Mouse (Mus musculus): ENCODE data around the gene Kcnab3. TPM values are rescaled to one million over a fixed set of nuclear protein-coding genes. Genes with fewer than 3 reads are reported as not detected.

The Kcnab3 gene
- total and polyA plus RNA-seq, 3 experiments, result 6.0 to 10.5 (median 9.0) TPM

DNA sequence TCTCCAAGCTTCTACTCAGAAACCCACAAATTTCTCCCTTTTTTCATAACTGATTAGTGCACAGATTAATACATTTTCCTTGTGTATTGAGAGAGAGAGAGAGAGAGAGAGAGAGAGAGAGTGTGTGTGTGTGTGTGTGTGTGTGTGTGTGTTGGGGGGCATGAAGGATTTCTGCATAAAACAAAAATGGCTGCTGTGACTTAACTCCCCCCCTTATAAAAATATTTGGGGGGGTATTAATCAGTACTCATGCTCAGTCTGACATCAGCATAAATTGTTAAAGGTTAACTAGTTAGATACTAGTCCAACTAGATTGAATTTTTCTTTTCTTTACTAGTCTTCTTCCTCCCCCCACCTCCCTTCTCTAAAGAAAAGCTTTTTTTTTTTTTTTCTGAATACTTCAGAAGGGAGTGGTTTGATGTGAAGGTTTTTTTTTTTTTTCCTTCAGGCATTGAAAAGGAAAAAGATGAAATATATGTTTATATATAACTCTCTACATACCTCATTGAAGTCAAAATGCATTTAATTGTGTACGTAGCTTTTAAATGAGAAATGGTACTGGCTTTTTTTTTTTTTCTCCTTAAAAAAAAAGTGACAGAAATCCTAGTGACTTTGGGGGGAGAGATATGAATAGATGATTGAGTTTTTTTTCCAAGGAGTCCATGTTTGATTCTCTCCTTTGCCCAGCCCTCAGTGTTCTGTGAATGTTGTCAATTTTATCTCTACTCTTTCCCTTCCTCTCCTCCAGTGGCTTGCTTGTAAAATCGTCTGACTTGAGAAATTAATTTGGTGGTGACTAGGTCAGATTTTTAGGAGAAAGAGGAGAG is 44.1 kb downstream of the Kcnab3 start:
- DNase-seq, result no peak

DNA sequence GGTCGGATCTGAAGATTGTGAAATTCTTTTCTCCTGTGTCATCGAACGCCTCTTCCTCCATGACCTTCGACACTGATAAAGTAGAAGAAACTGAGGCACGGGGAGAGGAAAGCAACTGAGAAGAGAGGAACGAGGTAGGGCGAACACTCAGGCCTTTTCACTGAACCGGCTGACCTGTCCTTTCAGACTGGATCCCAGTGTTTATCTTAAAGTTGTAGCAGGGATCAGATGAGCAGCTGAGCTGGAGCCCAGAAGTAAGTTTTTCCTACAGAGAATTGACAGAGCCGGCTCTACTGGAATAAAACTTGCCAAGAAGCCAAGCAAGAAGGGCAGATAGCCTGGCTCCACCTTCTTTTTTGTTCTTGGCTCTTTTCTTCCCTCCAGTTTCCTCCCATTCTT is 44.8 kb downstream of the Kcnab3 start:
- peak; percentile 16 for DNase-seq

DNA sequence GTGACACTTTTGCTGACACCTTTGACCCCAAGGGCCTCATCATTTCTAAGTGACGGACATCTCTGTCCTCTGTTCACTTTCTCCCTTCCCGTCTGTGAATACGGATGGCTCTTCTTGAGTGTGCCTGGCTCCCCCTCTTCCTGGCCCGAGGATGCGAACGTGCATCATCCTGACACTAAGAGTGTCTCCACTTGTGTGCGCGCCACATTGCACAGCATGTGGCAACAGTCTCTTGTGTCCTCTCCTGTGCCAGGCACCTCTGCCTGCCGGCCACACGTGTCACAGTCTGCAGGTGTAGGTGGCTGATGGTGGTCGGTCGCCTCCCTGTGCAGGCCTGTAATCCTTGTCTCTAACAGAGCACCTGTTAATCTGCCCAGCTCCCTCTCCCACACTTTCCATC is 45.5 kb downstream of the Kcnab3 start:
- DNase-seq, result no peak

DNA sequence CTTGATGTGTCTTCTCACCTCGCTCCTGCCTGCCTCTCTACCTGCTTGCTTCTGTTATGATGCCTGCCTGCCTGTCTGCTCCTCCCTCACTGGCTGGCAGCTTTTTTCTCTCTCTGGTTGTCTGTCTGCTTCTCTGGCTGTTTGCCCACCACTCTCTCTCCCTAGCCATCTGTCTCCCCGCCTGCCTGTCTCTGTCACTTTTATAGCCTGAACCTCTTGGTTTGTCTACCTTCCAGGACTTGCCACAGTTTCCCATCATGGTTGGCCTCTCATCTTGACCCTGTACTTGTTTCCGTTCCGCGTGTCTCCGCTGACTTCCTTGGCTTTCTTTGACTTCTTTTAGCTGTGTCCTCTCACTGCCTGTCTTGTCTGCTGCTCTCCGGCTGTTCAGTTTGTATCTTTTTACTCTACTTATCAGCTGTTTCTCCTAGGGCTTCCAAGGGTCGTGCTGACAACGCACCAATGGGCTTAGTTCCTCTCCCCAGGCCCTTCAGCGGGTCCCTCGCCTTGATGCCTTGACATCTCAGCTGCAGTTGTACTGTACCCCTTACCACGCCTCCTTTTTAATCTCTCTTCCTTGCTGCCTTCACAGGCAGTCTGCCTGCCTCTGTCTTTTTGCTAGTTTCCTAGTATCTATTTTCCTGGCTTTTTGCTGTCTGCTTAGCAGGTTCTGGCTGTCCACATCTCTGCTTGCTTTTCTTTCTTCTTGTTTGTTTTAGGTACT is 46.2 kb downstream of the Kcnab3 start:
- peak; percentile 22 for DNase-seq

DNA sequence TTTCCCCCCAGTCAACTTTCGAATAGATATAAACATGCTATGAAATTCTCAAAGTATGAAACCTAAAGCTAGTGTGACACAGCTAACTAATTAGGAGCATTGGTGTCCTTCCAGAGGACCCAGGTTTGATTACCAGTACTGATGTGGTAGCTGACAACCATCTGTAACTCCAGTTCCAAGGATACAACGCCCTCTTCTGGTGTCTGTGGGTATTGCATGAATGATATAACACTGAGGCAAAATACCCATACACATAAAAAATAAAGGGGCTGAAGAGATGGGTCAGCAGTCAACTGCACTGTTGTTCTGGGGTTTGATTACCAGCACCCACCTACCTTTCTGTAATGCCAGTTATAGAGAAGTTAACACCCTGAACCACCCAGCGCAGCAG is 46.7 kb downstream of the Kcnab3 start:
- no peak for DNase-seq

DNA sequence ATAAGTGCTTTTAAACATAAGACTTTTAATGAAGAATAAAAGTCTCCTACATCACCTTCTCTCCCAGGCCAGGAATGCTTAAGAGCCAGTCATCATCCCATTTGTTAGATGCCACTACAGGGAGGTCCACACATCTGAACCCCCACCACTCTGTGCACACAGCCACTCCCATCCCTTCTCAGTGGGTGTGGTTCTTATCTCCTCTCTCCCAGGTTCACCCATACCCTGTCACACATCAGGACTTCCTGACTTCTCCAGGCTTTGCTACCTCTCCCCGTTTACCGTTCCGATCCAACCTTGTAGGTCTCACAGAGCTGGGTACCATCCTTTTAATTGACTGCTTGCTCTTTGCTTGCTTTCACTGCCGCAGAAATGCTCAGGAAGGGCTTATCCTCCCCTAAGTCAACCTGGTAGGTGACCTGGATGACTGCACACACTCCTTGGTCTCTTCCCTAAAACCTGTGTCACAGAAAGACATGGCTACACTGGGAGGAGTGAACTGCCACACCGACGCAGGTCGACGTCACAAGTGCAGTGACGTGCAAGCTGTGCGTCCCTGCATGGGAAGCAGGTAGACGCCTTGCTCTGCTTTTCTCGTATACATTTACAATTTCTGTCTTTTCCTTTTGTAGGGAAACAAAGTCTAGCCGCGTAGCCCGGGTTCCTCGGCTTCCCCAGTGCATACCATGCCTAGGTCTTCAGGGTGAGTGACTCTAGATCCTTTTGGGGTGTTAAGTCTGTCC is 47.3 kb downstream of the Kcnab3 start:
- DNase-seq, result no peak

DNA sequence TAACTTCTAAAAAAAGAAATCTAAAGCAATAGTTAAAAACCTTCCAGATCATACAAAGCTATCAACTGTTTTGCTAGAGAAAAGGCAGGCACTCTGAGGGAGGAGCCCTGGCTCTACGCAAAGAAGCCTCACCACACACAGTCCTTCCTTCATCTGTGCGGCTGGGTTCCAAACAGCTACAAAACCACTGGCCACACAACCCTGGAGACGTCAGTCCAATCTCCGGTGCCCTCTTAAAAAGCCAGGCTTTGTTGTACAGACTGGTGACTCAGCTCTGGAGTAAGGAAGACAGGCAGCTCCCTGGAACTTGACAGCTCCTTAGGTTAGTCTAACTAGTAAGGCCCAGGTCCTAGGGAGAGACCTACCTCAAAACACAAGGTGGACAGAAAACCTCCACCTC is 49.6 kb downstream of the Kcnab3 start:
- no peak for DNase-seq

DNA sequence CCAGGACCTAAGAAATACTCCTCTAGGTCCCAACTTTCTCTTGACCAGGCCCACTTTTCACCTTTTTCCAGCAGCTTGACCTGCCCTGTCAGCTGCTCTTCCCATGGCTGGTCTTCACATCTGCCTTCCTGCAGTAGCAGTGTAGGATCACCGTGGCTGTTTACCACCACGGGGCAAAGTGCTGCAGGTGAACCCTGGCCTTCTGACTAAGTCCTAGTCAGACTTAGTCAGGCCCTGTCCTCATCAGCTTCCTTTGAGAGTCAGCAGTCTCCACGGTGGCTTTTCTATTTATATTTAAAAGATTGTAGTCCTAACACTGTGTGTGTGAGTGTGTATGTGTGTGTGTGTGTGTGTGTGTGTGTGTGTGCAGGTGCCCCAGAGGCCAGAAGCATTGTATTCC is 51.7 kb downstream of the Kcnab3 start:
- DNase-seq, result no peak

DNA sequence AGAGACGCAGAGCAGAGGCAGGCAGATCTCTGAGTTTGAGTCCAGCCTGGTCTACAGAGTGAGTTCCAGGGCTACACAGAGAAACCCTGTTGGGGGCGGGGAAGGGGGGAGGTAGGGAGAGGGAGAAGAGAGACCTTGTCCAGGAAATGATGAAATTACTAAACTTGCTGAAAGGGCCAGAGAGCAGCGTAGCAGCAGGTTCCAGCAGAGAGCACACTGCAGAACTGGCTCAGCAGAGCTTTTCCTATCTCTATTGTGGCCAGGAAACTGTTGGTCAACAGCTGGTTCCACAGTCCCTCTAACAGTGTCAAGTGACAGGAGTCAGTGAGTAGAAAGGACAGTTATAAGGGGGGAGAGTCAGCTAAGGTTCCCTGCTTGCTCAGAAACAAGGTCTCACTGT is 53.5 kb downstream of the Kcnab3 start:
- no peak for DNase-seq

DNA sequence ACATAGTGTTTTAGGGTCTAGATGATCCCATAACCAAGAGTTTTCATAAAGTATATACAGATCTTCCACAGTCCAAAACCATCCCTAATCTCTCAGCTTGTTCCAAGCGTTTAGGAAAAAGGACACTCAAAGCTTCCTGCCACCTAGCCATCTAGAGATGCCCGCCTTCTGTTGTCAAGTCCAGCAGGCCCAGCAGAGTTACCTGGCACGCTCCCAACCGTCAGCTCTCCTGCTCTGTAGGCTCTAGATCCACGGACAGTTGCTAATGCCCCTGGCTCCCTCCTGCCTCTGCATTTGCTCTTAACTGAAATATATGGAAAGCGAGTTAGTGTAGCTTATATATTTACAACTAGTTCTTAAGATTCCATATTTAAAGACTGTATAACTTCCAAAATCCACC is 55.3 kb downstream of the Kcnab3 start:
- no peak for DNase-seq

Other genes with a start within 250 kb of the Kcnab3 start
- gene Vamp2, start 237.8 kb upstream of the Kcnab3 start, total RNA-seq (2021), result 100 to 1,000 TPM; 104 to 130 TPM
- gene Vamp2, start 237.8 kb upstream of the Kcnab3 start, polyA plus RNA-seq (2012; rRNA removed), result 425 and 479 TPM in 2 replicates
- gene Per1, start 231.0 kb upstream of the Kcnab3 start, total RNA-seq (2021), result 10 to 100 TPM; 55.0 to 75.9 TPM
- gene Per1, start 231.0 kb upstream of the Kcnab3 start, polyA plus RNA-seq (2012; rRNA removed), result 41.3 and 76.1 TPM in 2 replicates
- not detected for gene Hes7, start 205.9 kb upstream of the Kcnab3 start, total RNA-seq (2021)
- 1.3 and 1.6 TPM in 2 replicates for gene Hes7, start 205.9 kb upstream of the Kcnab3 start, polyA plus RNA-seq (2012; rRNA removed)
- under 1 TPM; 0.59 to 0.78 TPM for gene 9130213A22Rik, start 203.7 kb upstream of the Kcnab3 start, total RNA-seq (2021)
- gene 9130213A22Rik, start 203.7 kb upstream of the Kcnab3 start, polyA plus RNA-seq (2012; rRNA removed), result 2.3 and 3.0 TPM in 2 replicates
- gene Aloxe3, start 200.4 kb upstream of the Kcnab3 start, total RNA-seq (2021), result 1 to 10 TPM in 1 of 2 experiments, under 1 TPM in 1; 0.79 to 1.0 TPM
- gene Aloxe3, start 200.4 kb upstream of the Kcnab3 start, polyA plus RNA-seq (2012; rRNA removed), result 1.4 and 2.5 TPM in 2 replicates
- not detected for gene Alox12b, start 169.3 kb upstream of the Kcnab3 start, total RNA-seq (2021)
- gene Alox12b, start 169.3 kb upstream of the Kcnab3 start, polyA plus RNA-seq (2012; rRNA removed), result not detected in 2 replicates
- not detected for gene Alox8, start 128.4 kb upstream of the Kcnab3 start, total RNA-seq (2021)
- gene Alox8, start 128.4 kb upstream of the Kcnab3 start, polyA plus RNA-seq (2012; rRNA removed), result not detected in 2 replicates
- gene Gucy2e, start 89.2 kb upstream of the Kcnab3 start, total RNA-seq (2021), result not detected
- not detected in 2 replicates for gene Gucy2e, start 89.2 kb upstream of the Kcnab3 start, polyA plus RNA-seq (2012; rRNA removed)
- 1 to 10 TPM; 4.4 to 6.5 TPM for gene Cntrob, start 2.5 kb upstream of the Kcnab3 start, total RNA-seq (2021)
- gene Cntrob, start 2.5 kb upstream of the Kcnab3 start, polyA plus RNA-seq (2012; rRNA removed), result 5.9 and 6.2 TPM in 2 replicates
- 10 to 100 TPM; 81.3 to 83.5 TPM for gene Trappc1, start 2.3 kb upstream of the Kcnab3 start, total RNA-seq (2021)
- gene Trappc1, start 2.3 kb upstream of the Kcnab3 start, polyA plus RNA-seq (2012; rRNA removed), result 18.4 and 23.4 TPM in 2 replicates
- gene Rnf227, start 14.2 kb downstream of the Kcnab3 start, total RNA-seq (2021), result 1 to 10 TPM; 3.3 to 6.8 TPM
- gene Rnf227, start 14.2 kb downstream of the Kcnab3 start, polyA plus RNA-seq (2012; rRNA removed), result 0.88 and 1.1 TPM in 2 replicates
- 10 to 100 TPM; 71.0 to 92.8 TPM for gene Chd3, start 43.1 kb downstream of the Kcnab3 start, total RNA-seq (2021)
- 83.4 and 107 TPM in 2 replicates for gene Chd3, start 43.1 kb downstream of the Kcnab3 start, polyA plus RNA-seq (2012; rRNA removed)
- 100 to 1,000 TPM; 124 to 157 TPM for gene Naa38, start 69.2 kb downstream of the Kcnab3 start, total RNA-seq (2021)
- 175 and 193 TPM in 2 replicates for gene Naa38, start 69.2 kb downstream of the Kcnab3 start, polyA plus RNA-seq (2012; rRNA removed)
- 10 to 100 TPM; 44.2 to 59.7 TPM for gene Cyb5d1, start 69.4 kb downstream of the Kcnab3 start, total RNA-seq (2021)
- 10.7 and 11.8 TPM in 2 replicates for gene Cyb5d1, start 69.4 kb downstream of the Kcnab3 start, polyA plus RNA-seq (2012; rRNA removed)
- 10 to 100 TPM; 10.8 to 16.0 TPM for gene Tmem88, start 72.0 kb downstream of the Kcnab3 start, total RNA-seq (2021)
- gene Tmem88, start 72.0 kb downstream of the Kcnab3 start, polyA plus RNA-seq (2012; rRNA removed), result 86.3 and 94.7 TPM in 2 replicates
- gene Kdm6b, start 87.4 kb downstream of the Kcnab3 start, total RNA-seq (2021), result 10 to 100 TPM; 31.4 to 41.5 TPM
- 17.4 and 18.7 TPM in 2 replicates for gene Kdm6b, start 87.4 kb downstream of the Kcnab3 start, polyA plus RNA-seq (2012; rRNA removed)
- gene Dnah2, start 222.9 kb downstream of the Kcnab3 start, total RNA-seq (2021), result under 1 TPM; 0.32 to 0.66 TPM
- 0.19 and 0.28 TPM in 2 replicates for gene Dnah2, start 222.9 kb downstream of the Kcnab3 start, polyA plus RNA-seq (2012; rRNA removed)
- gene Efnb3, start 233.9 kb downstream of the Kcnab3 start, total RNA-seq (2021), result under 1 TPM; 0.52 to 0.69 TPM
- 0.77 and 1.3 TPM in 2 replicates for gene Efnb3, start 233.9 kb downstream of the Kcnab3 start, polyA plus RNA-seq (2012; rRNA removed)

Measured in adrenal gland, adult 2 months (tissue).